Mouse (Mus musculus): Measurements from ENCODE around the gene Fgd3.

- TF ChIP-seq CTCF (IDR thresholded peaks at IDR 0.05; ENCODE audit: borderline replicate concordance, insufficient read depth, low read length) (no peak), POLR2A (IDR thresholded peaks at IDR 0.05; ENCODE audit: low read depth, low read length) (no peak)
Observed at GRCm38 (mm10) chr13:49283686-49284085, 36.4 kb downstream of the Fgd3 start.
